Mouse (Mus musculus): ENCODE measurements around the gene Ctsk. TPM values are rescaled to one million over a fixed set of nuclear protein-coding genes. Genes with fewer than 3 reads are reported as not detected.

The Ctsk gene
- total RNA-seq (2014; rRNA removed) (0.81 and 1.3 TPM in 2 replicates), polyA plus RNA-seq (2012; rRNA removed) (0.09 and 0.60 TPM in 2 replicates)

GRCm38 (mm10) chr3:95499024-95499423 lies at the start of gene Ctsk:
TSS of gene Ctsk (plus strand) at chr3:95499256.
- TF ChIP-seq CTCF (IDR thresholded peaks at IDR 0.05; ENCODE audit: low read depth, low read length) (no peak), POLR2A (IDR thresholded peaks at IDR 0.05; ENCODE audit: extremely low read depth, insufficient read depth, low read length) (no peak)
- H3K79me2 ChIP-seq (ENCODE audit: control insufficient read depth, insufficient read depth, low read length), result no peaks in the 10 kb centered on the region
- no peak within 1 kb of the TSS for H3K9ac ChIP-seq (ENCODE audit: low read depth, low read length)
- 83% methylated on average over 7 of the region's 7 CpGs for WGBS
- no peaks in the 10 kb centered on the region for H3K4me1 ChIP-seq (ENCODE audit: control insufficient read depth, insufficient read depth, low read length)
- peaks cover 34% of the 10 kb centered on the region for H3K36me3 ChIP-seq (ENCODE audit: control insufficient read depth, insufficient read depth, low read length)
- H3K27ac ChIP-seq (replicated peaks; ENCODE audit: insufficient read depth, low read depth, low read length), result no peak within 1 kb of the TSS
- H3K27me3 ChIP-seq (ENCODE audit: control insufficient read depth, insufficient read depth, low read length), result no peaks in the 10 kb centered on the region
- DNase-seq (ENCODE audit: extremely low read depth, low read depth, low spot score), result no peak
- no peak within 1 kb of the TSS for H3K4me3 ChIP-seq (ENCODE audit: insufficient read depth, low read depth, low read length)

- TF ChIP-seq POLR2A (IDR thresholded peaks at IDR 0.05; ENCODE audit: extremely low read depth, insufficient read depth, low read length) (no peak), CTCF (IDR thresholded peaks at IDR 0.05; ENCODE audit: low read depth, low read length) (peak; percentile 46)
- Histone ChIP-seq H3K27me3 (ENCODE audit: control insufficient read depth, insufficient read depth, low read length) (no peaks in the 10 kb centered on the region), H3K9ac (ENCODE audit: low read depth, low read length) (no peak overlapping the region), H3K4me3 (ENCODE audit: insufficient read depth, low read depth, low read length) (no peak overlapping the region), H3K79me2 (ENCODE audit: control insufficient read depth, insufficient read depth, low read length) (peaks cover 22% of the 10 kb centered on the region), H3K4me1 (ENCODE audit: control insufficient read depth, insufficient read depth, low read length) (peaks cover 8% of the 10 kb centered on the region), H3K27ac (replicated peaks; ENCODE audit: insufficient read depth, low read depth, low read length) (no peak overlapping the region), H3K36me3 (ENCODE audit: control insufficient read depth, insufficient read depth, low read length) (peaks cover 48% of the 10 kb centered on the region)
- DNase-seq (ENCODE audit: extremely low read depth, low read depth, low spot score), result peak; percentile 53
- 33% methylated on average over 1 of the region's 1 CpGs for WGBS
Measured at GRCm38 (mm10) chr3:95450408-95450807, 48.6 kb upstream of the Ctsk start.

- peaks cover 48% of the 10 kb centered on the region for H3K36me3 ChIP-seq (ENCODE audit: control insufficient read depth, insufficient read depth, low read length)
- 91% methylated on average over 3 of the region's 3 CpGs for WGBS
- no peaks in the 10 kb centered on the region for H3K27me3 ChIP-seq (ENCODE audit: control insufficient read depth, insufficient read depth, low read length)
- no peak overlapping the region for H3K4me3 ChIP-seq (ENCODE audit: insufficient read depth, low read depth, low read length)
- no peak for TF ChIP-seq CTCF (IDR thresholded peaks at IDR 0.05; ENCODE audit: low read depth, low read length)
- peaks cover 4% of the 10 kb centered on the region; the same call in 1 of the 2 replicates for H3K4me1 ChIP-seq (ENCODE audit: control insufficient read depth, insufficient read depth, low read length)
- H3K79me2 ChIP-seq (ENCODE audit: control insufficient read depth, insufficient read depth, low read length), result peaks cover 20% of the 10 kb centered on the region
- no peak overlapping the region for H3K27ac ChIP-seq (replicated peaks; ENCODE audit: insufficient read depth, low read depth, low read length)
- H3K9ac ChIP-seq (ENCODE audit: low read depth, low read length), result no peak overlapping the region
- no peak for DNase-seq (ENCODE audit: extremely low read depth, low read depth, low spot score)
Measured at GRCm38 (mm10) chr3:95450915-95451314, 48.1 kb upstream of the Ctsk start.

- peaks cover 4% of the 10 kb centered on the region for H3K4me1 ChIP-seq (ENCODE audit: control insufficient read depth, insufficient read depth, low read length)
- no peak overlapping the region for H3K4me3 ChIP-seq (ENCODE audit: insufficient read depth, low read depth, low read length)
- TF ChIP-seq CTCF (IDR thresholded peaks at IDR 0.05; ENCODE audit: low read depth, low read length) (no peak), POLR2A (IDR thresholded peaks at IDR 0.05; ENCODE audit: extremely low read depth, insufficient read depth, low read length) (no peak)
- 95% methylated on average over 5 of the region's 5 CpGs for WGBS
- H3K36me3 ChIP-seq (ENCODE audit: control insufficient read depth, insufficient read depth, low read length), result peaks cover 64% of the 10 kb centered on the region
- H3K9ac ChIP-seq (ENCODE audit: low read depth, low read length), result no peak overlapping the region
- peaks cover 19% of the 10 kb centered on the region for H3K79me2 ChIP-seq (ENCODE audit: control insufficient read depth, insufficient read depth, low read length)
- H3K27me3 ChIP-seq (ENCODE audit: control insufficient read depth, insufficient read depth, low read length), result no peaks in the 10 kb centered on the region
- no peak for DNase-seq (ENCODE audit: extremely low read depth, low read depth, low spot score)
- H3K27ac ChIP-seq (replicated peaks; ENCODE audit: insufficient read depth, low read depth, low read length), result no peak overlapping the region
Measured at GRCm38 (mm10) chr3:95456367-95456766, 42.7 kb upstream of the Ctsk start.

- peaks cover 63% of the 10 kb centered on the region for H3K36me3 ChIP-seq (ENCODE audit: control insufficient read depth, insufficient read depth, low read length)
- no peak overlapping the region for H3K4me3 ChIP-seq (ENCODE audit: insufficient read depth, low read depth, low read length)
- peak overlapping the region; percentile 39; the same call in 1 of the 2 replicates for H3K27ac ChIP-seq (replicated peaks; ENCODE audit: insufficient read depth, low read depth, low read length)
- no peak overlapping the region for H3K9ac ChIP-seq (ENCODE audit: low read depth, low read length)
- DNase-seq (ENCODE audit: extremely low read depth, low read depth, low spot score), result peak; percentile 50
- peaks cover 4% of the 10 kb centered on the region for H3K4me1 ChIP-seq (ENCODE audit: control insufficient read depth, insufficient read depth, low read length)
- peaks cover 14% of the 10 kb centered on the region; the same call in 1 of the 2 replicates for H3K79me2 ChIP-seq (ENCODE audit: control insufficient read depth, insufficient read depth, low read length)
- 63% methylated on average over 3 of the region's 3 CpGs for WGBS
- TF ChIP-seq POLR2A (IDR thresholded peaks at IDR 0.05; ENCODE audit: extremely low read depth, insufficient read depth, low read length) (no peak), CTCF (IDR thresholded peaks at IDR 0.05; ENCODE audit: low read depth, low read length) (no peak)
- no peaks in the 10 kb centered on the region for H3K27me3 ChIP-seq (ENCODE audit: control insufficient read depth, insufficient read depth, low read length)
Measured at GRCm38 (mm10) chr3:95457758-95458157, 41.3 kb upstream of the Ctsk start.

- H3K9ac ChIP-seq (ENCODE audit: low read depth, low read length), result no peak overlapping the region
- TF ChIP-seq POLR2A (IDR thresholded peaks at IDR 0.05; ENCODE audit: extremely low read depth, insufficient read depth, low read length) (no peak), CTCF (IDR thresholded peaks at IDR 0.05; ENCODE audit: low read depth, low read length) (no peak)
- 74% methylated on average over 1 of the region's 1 CpGs for WGBS
- peak overlapping the region; percentile 44 for H3K27ac ChIP-seq (replicated peaks; ENCODE audit: insufficient read depth, low read depth, low read length)
- peaks cover 7% of the 10 kb centered on the region; the same call in 1 of the 2 replicates for H3K79me2 ChIP-seq (ENCODE audit: control insufficient read depth, insufficient read depth, low read length)
- H3K4me1 ChIP-seq (ENCODE audit: control insufficient read depth, insufficient read depth, low read length), result peaks cover 4% of the 10 kb centered on the region
- no peaks in the 10 kb centered on the region for H3K27me3 ChIP-seq (ENCODE audit: control insufficient read depth, insufficient read depth, low read length)
- DNase-seq (ENCODE audit: extremely low read depth, low read depth, low spot score), result peak; percentile 41
- no peak overlapping the region for H3K4me3 ChIP-seq (ENCODE audit: insufficient read depth, low read depth, low read length)
- peaks cover 59% of the 10 kb centered on the region for H3K36me3 ChIP-seq (ENCODE audit: control insufficient read depth, insufficient read depth, low read length)
Measured at GRCm38 (mm10) chr3:95459381-95459780, 39.7 kb upstream of the Ctsk start.

Measured in liver, adult 2 months (tissue).